Mouse (Mus musculus): ENCODE results near the gene Syne3. TPM values are rescaled to one million over a fixed set of nuclear protein-coding genes. Genes with fewer than 3 reads are reported as not detected.
A peak's percentile ranks its signal among the peaks of the same experiment; 100 is the strongest.

Gene Syne3
- polyA plus RNA-seq, 1 experiment from 2014 or later, result 0.08 TPM

DNA sequence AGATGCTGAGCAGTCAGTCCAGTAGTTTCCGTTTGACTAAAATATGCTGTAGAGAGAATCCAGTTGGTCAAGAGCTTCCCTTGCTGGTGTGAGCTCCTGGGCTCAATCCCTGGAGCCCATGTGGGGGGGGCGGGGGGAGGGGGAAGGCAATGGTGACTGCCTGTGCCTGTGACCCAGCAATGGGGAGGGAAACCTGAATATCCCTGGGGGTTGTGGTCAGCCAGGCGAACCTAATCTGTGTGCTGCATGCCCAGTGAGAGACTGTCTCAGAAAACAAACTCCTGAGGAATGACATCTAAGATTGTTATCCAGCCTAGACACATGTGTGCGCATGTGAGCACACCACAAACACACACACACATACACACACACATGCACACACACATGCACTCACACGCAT is 100.6 kb downstream of the Syne3 start:
- WGBS, result 65% methylated on average over 4 of the region's 5 CpGs
- H3K27ac ChIP-seq (ENCODE audit: low read depth, low read length), result no peak overlapping the region
- ATAC-seq (peak; percentile 15; the same call in 1 of the 2 replicates), DNase-seq (ENCODE audit: low spot score) (no peak)
- H3K36me3 ChIP-seq (ENCODE audit: control insufficient read depth, insufficient read depth, low read length), result no peaks in the 10 kb centered on the region
- no peaks in the 10 kb centered on the region for H3K4me1 ChIP-seq (ENCODE audit: control insufficient read depth, insufficient read depth, low read length)
- H3K9ac ChIP-seq (ENCODE audit: low read length), result no peak overlapping the region
- no peak overlapping the region for H3K4me3 ChIP-seq (ENCODE audit: low read depth, low read length)
- no peaks in the 10 kb centered on the region; the same call in 1 of the 2 replicates for H3K27me3 ChIP-seq (replicated peaks; ENCODE audit: control insufficient read depth, insufficient read depth, low read length)
- H3K4me2 ChIP-seq (ENCODE audit: low read length), result no peak overlapping the region
- H3K9me3 ChIP-seq (replicated peaks; ENCODE audit: control insufficient read depth, low read length), result no peaks in the 10 kb centered on the region

DNA sequence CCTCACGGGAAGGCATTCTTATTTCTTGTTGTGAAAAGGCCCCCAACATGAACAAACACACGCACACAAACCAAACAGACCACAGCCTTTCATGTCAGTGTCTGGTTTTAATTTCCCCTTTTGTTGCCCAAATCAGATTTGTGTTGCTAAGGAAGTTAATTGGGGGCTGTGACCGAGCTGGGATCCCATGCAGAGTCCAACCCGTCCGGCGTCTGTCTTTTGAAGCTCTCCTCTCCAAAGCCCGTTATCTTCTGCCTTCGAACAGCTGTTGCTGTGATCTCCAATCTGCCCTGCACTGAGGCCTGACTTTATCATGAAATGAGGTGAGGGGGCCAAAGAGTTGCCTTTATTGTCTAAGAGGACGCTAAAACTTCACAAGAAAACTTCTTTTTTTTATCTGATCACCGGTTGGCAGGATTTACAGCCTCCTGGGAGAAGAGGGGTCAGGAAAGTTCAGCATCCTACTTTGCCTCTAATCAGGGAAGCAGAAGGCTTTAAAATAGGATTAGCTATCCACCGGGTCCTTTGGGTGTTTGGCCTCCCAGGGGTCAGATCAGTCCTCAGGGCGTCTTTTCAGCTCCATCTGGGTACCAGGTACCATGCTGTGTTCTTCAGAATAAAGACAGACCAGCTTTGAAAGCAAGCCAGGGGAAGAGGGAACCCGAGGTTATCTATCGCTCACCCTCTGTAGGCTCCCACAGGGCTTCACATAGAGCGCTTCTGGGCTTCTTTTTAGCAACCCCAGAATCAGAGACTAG is 101.4 kb downstream of the Syne3 start:
- Histone ChIP-seq H3K4me2 (ENCODE audit: low read length) (no peak overlapping the region), H3K36me3 (ENCODE audit: control insufficient read depth, insufficient read depth, low read length) (no peaks in the 10 kb centered on the region), H3K9me3 (replicated peaks; ENCODE audit: control insufficient read depth, low read length) (no peaks in the 10 kb centered on the region), H3K27ac (ENCODE audit: low read depth, low read length) (no peak overlapping the region), H3K4me1 (ENCODE audit: control insufficient read depth, insufficient read depth, low read length) (no peaks in the 10 kb centered on the region), H3K4me3 (ENCODE audit: low read depth, low read length) (no peak overlapping the region), H3K9ac (ENCODE audit: low read length) (no peak overlapping the region), H3K27me3 (replicated peaks; ENCODE audit: control insufficient read depth, insufficient read depth, low read length) (no peaks in the 10 kb centered on the region; the same call in 1 of the 2 replicates)
- 5% methylated on average over 15 of the region's 15 CpGs for WGBS
- no peak for DNase-seq (ENCODE audit: low spot score)
- peak; percentile 26; the same call in 1 of the 2 replicates for ATAC-seq

DNA sequence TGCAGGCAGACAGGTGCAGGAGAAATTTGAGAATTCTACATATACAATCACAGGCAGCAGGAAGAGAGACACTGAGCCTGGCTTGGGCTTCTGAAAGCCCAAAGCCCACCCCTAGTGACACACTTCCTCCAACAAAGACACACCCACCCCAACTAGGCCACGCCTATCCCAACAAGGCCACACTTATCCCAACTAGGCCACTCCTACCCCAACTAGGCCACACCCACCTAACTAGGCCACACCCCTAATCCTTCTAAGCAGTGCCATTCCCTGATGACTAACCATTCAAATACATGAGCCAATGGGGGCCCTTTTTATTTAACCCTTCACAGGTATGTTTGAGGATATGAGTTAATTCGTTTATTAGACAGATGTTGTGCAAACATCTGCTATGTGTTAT is 102.5 kb downstream of the Syne3 start:
- Histone ChIP-seq H3K27me3 (replicated peaks; ENCODE audit: control insufficient read depth, insufficient read depth, low read length) (no peaks in the 10 kb centered on the region; the same call in 1 of the 2 replicates), H3K9ac (ENCODE audit: low read length) (no peak overlapping the region), H3K27ac (ENCODE audit: low read depth, low read length) (no peak overlapping the region), H3K4me1 (ENCODE audit: control insufficient read depth, insufficient read depth, low read length) (no peaks in the 10 kb centered on the region), H3K4me3 (ENCODE audit: low read depth, low read length) (no peak overlapping the region), H3K4me2 (ENCODE audit: low read length) (no peak overlapping the region), H3K9me3 (replicated peaks; ENCODE audit: control insufficient read depth, low read length) (no peaks in the 10 kb centered on the region), H3K36me3 (ENCODE audit: control insufficient read depth, insufficient read depth, low read length) (no peaks in the 10 kb centered on the region)
- DNase-seq (ENCODE audit: low spot score) (no peak), ATAC-seq (no peak)
- 90% methylated on average over 2 of the region's 2 CpGs for WGBS

DNA sequence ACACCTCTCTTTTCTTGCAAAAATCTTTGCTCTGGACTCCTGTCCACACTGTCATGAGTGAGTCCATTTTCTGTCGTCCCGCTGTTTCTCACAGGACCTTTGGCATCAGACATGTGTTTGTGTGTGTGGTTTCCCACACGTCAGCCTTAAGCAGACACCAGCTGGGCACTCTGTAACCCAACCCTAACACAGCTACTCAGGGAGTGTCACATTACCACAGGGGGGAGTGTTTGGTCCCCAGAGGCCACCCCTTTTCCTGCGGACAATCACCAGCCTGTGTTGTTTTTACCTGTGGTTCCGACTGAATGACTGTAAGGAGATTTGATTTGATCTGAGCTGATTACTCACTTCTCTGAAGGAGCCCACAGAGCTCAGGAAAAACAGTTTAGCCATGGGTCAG is 105.5 kb downstream of the Syne3 start:
- no peaks in the 10 kb centered on the region for H3K36me3 ChIP-seq (ENCODE audit: control insufficient read depth, insufficient read depth, low read length)
- 27% methylated on average over 5 of the region's 5 CpGs for WGBS
- no peak overlapping the region for H3K9ac ChIP-seq (ENCODE audit: low read length)
- no peak overlapping the region for H3K4me2 ChIP-seq (ENCODE audit: low read length)
- no peak overlapping the region for H3K4me3 ChIP-seq (ENCODE audit: low read depth, low read length)
- H3K27ac ChIP-seq (ENCODE audit: low read depth, low read length), result no peak overlapping the region
- ATAC-seq (no peak), DNase-seq (ENCODE audit: low spot score) (no peak)
- 0 out of 2 replicates have a peak, but pooled peaks cover 2% of the 10 kb centered on the region for H3K4me1 ChIP-seq (ENCODE audit: control insufficient read depth, insufficient read depth, low read length)
- no peaks in the 10 kb centered on the region; the same call in 1 of the 2 replicates for H3K27me3 ChIP-seq (replicated peaks; ENCODE audit: control insufficient read depth, insufficient read depth, low read length)
- H3K9me3 ChIP-seq (replicated peaks; ENCODE audit: control insufficient read depth, low read length), result no peaks in the 10 kb centered on the region

DNA sequence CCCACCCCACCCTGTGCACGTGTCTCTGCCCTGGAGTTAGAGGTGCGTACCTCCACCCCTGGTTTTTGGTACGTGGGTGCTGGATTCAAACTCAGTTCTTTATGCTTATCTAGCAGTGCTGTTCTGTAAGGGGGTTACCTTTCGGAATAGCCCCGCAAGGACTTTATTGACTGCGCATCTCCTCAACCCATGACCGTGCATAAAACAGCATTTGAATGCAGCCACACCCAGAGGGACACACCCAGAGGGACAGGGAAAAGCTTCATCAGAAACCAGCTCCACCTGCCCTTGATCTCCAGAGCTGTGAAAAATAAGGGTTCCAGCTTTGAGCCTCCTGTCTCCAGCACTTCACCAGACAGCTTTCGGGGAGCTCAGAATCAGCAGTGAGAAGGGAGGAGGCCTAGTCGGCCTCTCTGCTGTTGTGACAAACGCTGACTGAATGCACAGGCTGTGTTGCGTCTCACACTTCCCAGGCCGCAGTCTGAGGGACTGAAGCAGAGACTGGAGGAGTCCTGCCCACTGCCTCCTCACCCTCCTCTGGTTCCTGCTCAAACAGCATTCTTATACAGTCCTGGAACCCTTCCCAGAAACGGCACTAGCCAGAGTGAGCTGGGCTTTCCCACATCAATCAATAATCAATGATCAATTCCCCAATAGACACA is 107.1 kb downstream of the Syne3 start:
- ATAC-seq, result peak; percentile 59; the same call in 1 of the 2 replicates
- no peak for DNase-seq (ENCODE audit: low spot score)
- H3K27me3 ChIP-seq (replicated peaks; ENCODE audit: control insufficient read depth, insufficient read depth, low read length), result no peaks in the 10 kb centered on the region; the same call in 1 of the 2 replicates

DNA sequence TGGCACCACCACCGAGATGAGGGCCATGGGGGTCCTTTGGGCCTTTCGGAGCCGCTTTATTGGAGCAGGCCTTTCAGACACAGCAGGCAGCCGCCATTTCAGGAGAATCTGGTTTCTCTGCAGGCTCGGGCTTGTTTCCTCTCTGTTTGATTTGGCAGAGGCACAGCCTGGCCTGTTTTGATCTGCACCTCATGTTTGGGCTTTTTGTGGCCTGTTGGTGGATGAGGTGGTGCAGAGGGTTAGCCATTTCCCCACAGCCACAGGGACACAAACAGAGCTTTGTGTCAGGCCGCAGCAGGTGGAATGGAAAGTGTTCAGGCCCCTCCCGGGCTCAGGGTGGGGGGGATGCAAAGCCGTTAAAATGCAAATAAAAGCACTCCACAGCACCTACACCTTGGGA is 108.3 kb downstream of the Syne3 start:
- Histone ChIP-seq H3K9me3 (replicated peaks; ENCODE audit: control insufficient read depth, low read length) (no peaks in the 10 kb centered on the region), H3K27ac (ENCODE audit: low read depth, low read length) (no peak overlapping the region), H3K4me2 (ENCODE audit: low read length) (no peak overlapping the region), H3K27me3 (replicated peaks; ENCODE audit: control insufficient read depth, insufficient read depth, low read length) (no peaks in the 10 kb centered on the region), H3K4me1 (ENCODE audit: control insufficient read depth, insufficient read depth, low read length) (0 out of 2 replicates have a peak, but pooled peaks cover 5% of the 10 kb centered on the region), H3K4me3 (ENCODE audit: low read depth, low read length) (no peak overlapping the region), H3K36me3 (ENCODE audit: control insufficient read depth, insufficient read depth, low read length) (no peaks in the 10 kb centered on the region), H3K9ac (ENCODE audit: low read length) (no peak overlapping the region)
- WGBS, result 20% methylated on average over 8 of the region's 8 CpGs
- ATAC-seq (no peak), DNase-seq (ENCODE audit: low spot score) (peak; percentile 41)

More for the DNA sequence above, 107.1 kb downstream of the Syne3 start:
- no peak overlapping the region for H3K27ac ChIP-seq (ENCODE audit: low read depth, low read length)
- H3K36me3 ChIP-seq (ENCODE audit: control insufficient read depth, insufficient read depth, low read length), result no peaks in the 10 kb centered on the region
- H3K4me3 ChIP-seq (ENCODE audit: low read depth, low read length), result no peak overlapping the region
- WGBS, result 80% methylated on average over 13 of the region's 13 CpGs
- H3K9ac ChIP-seq (ENCODE audit: low read length), result no peak overlapping the region
- no peak overlapping the region for H3K4me2 ChIP-seq (ENCODE audit: low read length)
- 0 out of 2 replicates have a peak, but pooled peaks cover 2% of the 10 kb centered on the region for H3K4me1 ChIP-seq (ENCODE audit: control insufficient read depth, insufficient read depth, low read length)
- H3K9me3 ChIP-seq (replicated peaks; ENCODE audit: control insufficient read depth, low read length), result no peaks in the 10 kb centered on the region

DNA sequence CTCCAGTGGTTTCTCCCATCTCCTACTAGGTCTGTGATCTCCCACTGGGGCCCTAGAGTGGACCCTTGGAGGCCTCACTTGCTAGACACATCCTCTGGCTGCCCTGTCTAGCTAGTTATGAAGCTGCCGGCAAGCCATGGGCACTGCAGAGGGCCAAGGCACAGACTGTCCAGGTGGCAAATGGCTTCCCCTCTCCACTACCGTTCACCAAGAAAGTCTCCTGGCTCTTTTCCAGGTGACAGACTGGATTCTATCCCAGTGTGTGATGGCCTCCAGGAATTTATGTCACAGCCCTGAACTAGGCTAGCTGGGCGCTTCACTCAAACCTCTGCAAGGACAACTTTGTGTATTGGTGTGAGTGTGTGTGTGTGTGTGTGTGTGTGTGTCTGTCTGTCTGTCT is 109.8 kb downstream of the Syne3 start:
- H3K27me3 ChIP-seq (replicated peaks; ENCODE audit: control insufficient read depth, insufficient read depth, low read length), result no peaks in the 10 kb centered on the region
- no peak for ATAC-seq
- H3K27ac ChIP-seq (ENCODE audit: low read depth, low read length), result no peak overlapping the region
- 49% methylated on average over 3 of the region's 3 CpGs for WGBS
- H3K4me1 ChIP-seq (ENCODE audit: control insufficient read depth, insufficient read depth, low read length), result 0 out of 2 replicates have a peak, but pooled peaks cover 5% of the 10 kb centered on the region
- H3K4me3 ChIP-seq (ENCODE audit: low read depth, low read length), result no peak overlapping the region
- no peak for DNase-seq (ENCODE audit: low spot score)
- no peaks in the 10 kb centered on the region for H3K9me3 ChIP-seq (replicated peaks; ENCODE audit: control insufficient read depth, low read length)
- H3K9ac ChIP-seq (ENCODE audit: low read length), result no peak overlapping the region
- no peak overlapping the region for H3K4me2 ChIP-seq (ENCODE audit: low read length)
- H3K36me3 ChIP-seq (ENCODE audit: control insufficient read depth, insufficient read depth, low read length), result no peaks in the 10 kb centered on the region

DNA sequence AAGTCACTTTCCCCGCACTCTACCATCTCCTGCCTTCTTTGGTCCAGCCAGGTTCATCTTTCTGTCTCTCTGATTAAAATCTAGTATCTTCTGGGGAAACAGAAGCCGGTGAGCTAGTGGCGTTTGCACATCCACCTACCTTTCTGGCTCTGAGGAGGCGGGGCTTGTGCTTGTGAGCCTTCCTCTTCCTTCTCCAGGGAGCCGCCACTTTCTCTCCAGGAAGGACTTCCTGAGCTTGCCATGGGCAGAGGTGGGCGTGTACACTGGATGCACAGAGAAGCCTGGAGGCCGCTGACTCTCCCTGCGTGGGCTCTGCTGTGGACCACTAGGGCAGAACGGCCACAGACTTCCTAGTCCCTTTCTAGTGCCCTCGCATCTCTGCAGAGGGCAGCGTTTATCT is 110.4 kb downstream of the Syne3 start:
- no peaks in the 10 kb centered on the region for H3K27me3 ChIP-seq (replicated peaks; ENCODE audit: control insufficient read depth, insufficient read depth, low read length)
- no peaks in the 10 kb centered on the region for H3K9me3 ChIP-seq (replicated peaks; ENCODE audit: control insufficient read depth, low read length)
- H3K27ac ChIP-seq (ENCODE audit: low read depth, low read length), result no peak overlapping the region
- H3K4me2 ChIP-seq (ENCODE audit: low read length), result no peak overlapping the region
- H3K4me1 ChIP-seq (ENCODE audit: control insufficient read depth, insufficient read depth, low read length), result 0 out of 2 replicates have a peak, but pooled peaks cover 5% of the 10 kb centered on the region
- no peak for DNase-seq (ENCODE audit: low spot score)
- ATAC-seq, result no peak
- no peaks in the 10 kb centered on the region for H3K36me3 ChIP-seq (ENCODE audit: control insufficient read depth, insufficient read depth, low read length)
- WGBS, result 70% methylated on average over 11 of the region's 11 CpGs
- no peak overlapping the region for H3K4me3 ChIP-seq (ENCODE audit: low read depth, low read length)
- no peak overlapping the region for H3K9ac ChIP-seq (ENCODE audit: low read length)

DNA sequence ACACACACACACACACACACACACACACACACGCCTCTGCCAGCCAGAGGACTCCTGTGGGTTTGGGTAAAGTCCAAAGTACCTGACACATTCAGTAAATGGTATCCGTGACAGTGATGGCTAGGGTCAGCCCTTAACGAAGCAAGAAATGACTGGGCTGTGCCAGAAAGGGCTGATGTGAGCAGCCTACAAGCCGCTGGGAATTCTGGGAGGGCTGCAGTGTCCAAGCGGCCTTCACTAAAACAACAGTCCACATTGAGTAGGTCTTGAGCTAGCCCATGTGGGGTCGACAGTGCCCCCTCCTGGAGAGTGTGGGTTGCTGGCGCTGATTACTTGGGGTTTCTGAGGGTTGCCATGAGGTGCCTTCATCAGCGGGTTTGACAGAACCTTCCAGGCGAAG is 110.9 kb downstream of the Syne3 start:
- no peaks in the 10 kb centered on the region for H3K27me3 ChIP-seq (replicated peaks; ENCODE audit: control insufficient read depth, insufficient read depth, low read length)
- no peak for ATAC-seq
- H3K4me3 ChIP-seq (ENCODE audit: low read depth, low read length), result no peak overlapping the region
- H3K36me3 ChIP-seq (ENCODE audit: control insufficient read depth, insufficient read depth, low read length), result no peaks in the 10 kb centered on the region
- no peaks in the 10 kb centered on the region for H3K9me3 ChIP-seq (replicated peaks; ENCODE audit: control insufficient read depth, low read length)
- 69% methylated on average over 9 of the region's 9 CpGs for WGBS
- DNase-seq (ENCODE audit: low spot score), result no peak
- H3K27ac ChIP-seq (ENCODE audit: low read depth, low read length), result no peak overlapping the region
- no peak overlapping the region for H3K9ac ChIP-seq (ENCODE audit: low read length)
- H3K4me1 ChIP-seq (ENCODE audit: control insufficient read depth, insufficient read depth, low read length), result 0 out of 2 replicates have a peak, but pooled peaks cover 5% of the 10 kb centered on the region
- no peak overlapping the region for H3K4me2 ChIP-seq (ENCODE audit: low read length)

Measured in forebrain, embryonic 14.5 days (tissue).